Mouse (Mus musculus) forebrain, embryonic 14.5 days (tissue): Measurements from ENCODE around the gene Gm17334. TPM values are rescaled to one million over a fixed set of nuclear protein-coding genes. Genes with fewer than 3 reads are reported as not detected.

ENCODE experiments used
- ATAC-seq: fragments of 200-750 bp; cut with Nextera tagmentation; 2 replicates; pipeline ENCODE4 v1.8.0; 2017; ENCODE audit warnings: mild to moderate bottlenecking, moderate library complexity
- DNase-seq: peaks from one replicate; pipeline ENCODE4 v3.0.0-alpha.2; 2015; ENCODE audit warnings: low spot score
- H3K27ac ChIP-seq: fragments of 300-500 bp; sonication (generic); 2 replicates; pipeline ENCODE4 v1.5.1; 2014; ENCODE audit warnings: low read depth, mild to moderate bottlenecking, control low read depth, low read length, moderate library complexity
- H3K27me3 ChIP-seq: fragments of 300-500 bp; sonication (generic); replicated peaks from 2 replicates; pipeline ENCODE4 v1.6.1; 2014; ENCODE audit warnings: low read length, control low read depth, mixed read lengths; ENCODE audit not compliant: control insufficient read depth, insufficient read depth
- H3K36me3 ChIP-seq: fragments of 300-500 bp; sonication (generic); 2 replicates; pipeline ENCODE4 v1.6.1; 2014; ENCODE audit warnings: low read length, control low read depth; ENCODE audit not compliant: control insufficient read depth, insufficient read depth
- H3K4me1 ChIP-seq: fragments of 300-500 bp; sonication (generic); 2 replicates; pipeline ENCODE4 v1.6.1; 2014; ENCODE audit warnings: antibody characterized with exemption, low read length, control low read depth; ENCODE audit not compliant: control insufficient read depth, insufficient read depth
- H3K4me2 ChIP-seq: fragments of 300-500 bp; sonication (generic); 2 replicates; pipeline ENCODE4 v1.6.1; 2014; ENCODE audit warnings: mild to moderate bottlenecking, control low read depth, low read length
- H3K4me3 ChIP-seq: fragments of 300-500 bp; sonication (generic); 2 replicates; pipeline ENCODE4 v1.5.1; 2014; ENCODE audit warnings: low read depth, low read length, control low read depth
- H3K9ac ChIP-seq: fragments of 300-500 bp; sonication (generic); 2 replicates; pipeline ENCODE4 v1.6.1; 2014; ENCODE audit warnings: mild to moderate bottlenecking, low read length, control low read depth, moderate library complexity
- H3K9me3 ChIP-seq: fragments of 300-500 bp; sonication (generic); replicated peaks from 2 replicates; pipeline ENCODE4 v1.6.1; 2016; ENCODE audit warnings: low read length, control low read depth, mixed read lengths; ENCODE audit not compliant: control insufficient read depth
- WGBS: fragments of 180-500 bp; shearing (Covaris S2); extraction: QIAGEN DNeasy Blood & Tissue Kit; methylation state at CpG from one replicate; pipeline ENCODE4 v1.1.7; 2014; 5-methylcytosine and 5-hydroxymethylcytosine counted together
- polyA plus RNA-seq: library from polyadenylated mRNA; unstranded; fragments of >200 nt; fragmentation: Nextera tagmentation; extraction: Ambion mirVana; gene quantifications from 2 replicates; pipeline ENCODE4 v1.2.1, GENCODE M21; 2014

Gm17334 gene
- polyA plus RNA-seq, 1 experiment from 2014 or later = not detected

- H3K4me2 ChIP-seq = no peak overlapping the region
- no peaks in the 10 kb centered on the region for H3K36me3 ChIP-seq
- H3K9me3 ChIP-seq = no peaks in the 10 kb centered on the region
- H3K4me1 ChIP-seq = no peaks in the 10 kb centered on the region
- no peak overlapping the region for H3K9ac ChIP-seq
- no peaks in the 10 kb centered on the region for H3K27me3 ChIP-seq
- no peak overlapping the region for H3K4me3 ChIP-seq
- no peak for ATAC-seq
- DNase-seq = no peak
- no peak overlapping the region for H3K27ac ChIP-seq
- WGBS = 96% methylated on average over 5 of the region's 5 CpGs
Observed at GRCm38 (mm10) chr11:53800975-53801374, 28.0 kb upstream of the Gm17334 start.

- WGBS = 64% methylated on average over 4 of the region's 4 CpGs
- Histone ChIP-seq H3K9ac (no peak overlapping the region), H3K27me3 (no peaks in the 10 kb centered on the region), H3K4me3 (no peak overlapping the region), H3K9me3 (no peaks in the 10 kb centered on the region), H3K4me1 (no peaks in the 10 kb centered on the region), H3K4me2 (no peak overlapping the region), H3K36me3 (no peaks in the 10 kb centered on the region), H3K27ac (no peak overlapping the region)
- DNase-seq (no peak), ATAC-seq (no peak)
Observed at GRCm38 (mm10) chr11:53800036-53800435, 27.0 kb upstream of the Gm17334 start.

GRCm38 (mm10) chr11:53798041-53798711 lies 25.2 kb upstream of the Gm17334 start:
- no peaks in the 10 kb centered on the region for H3K36me3 ChIP-seq
- DNase-seq = no peak
- H3K27me3 ChIP-seq = no peaks in the 10 kb centered on the region
- H3K9me3 ChIP-seq = no peaks in the 10 kb centered on the region
- 92% methylated on average over 10 of the region's 10 CpGs for WGBS
- no peak overlapping the region for H3K4me2 ChIP-seq
- H3K27ac ChIP-seq = no peak overlapping the region
- H3K9ac ChIP-seq = no peak overlapping the region
- no peaks in the 10 kb centered on the region for H3K4me1 ChIP-seq
- no peak for ATAC-seq
- H3K4me3 ChIP-seq = no peak overlapping the region

- H3K27ac ChIP-seq = no peak overlapping the region
- no peaks in the 10 kb centered on the region for H3K9me3 ChIP-seq
- H3K27me3 ChIP-seq = no peaks in the 10 kb centered on the region
- ATAC-seq (no peak), DNase-seq (no peak)
- no peaks in the 10 kb centered on the region for H3K4me1 ChIP-seq
- H3K4me3 ChIP-seq = no peak overlapping the region
- H3K4me2 ChIP-seq = no peak overlapping the region
- 57% methylated on average over 6 of the region's 6 CpGs for WGBS
- no peak overlapping the region for H3K9ac ChIP-seq
- no peaks in the 10 kb centered on the region for H3K36me3 ChIP-seq
Observed at GRCm38 (mm10) chr11:53797386-53797920, 24.5 kb upstream of the Gm17334 start.

DNA sequence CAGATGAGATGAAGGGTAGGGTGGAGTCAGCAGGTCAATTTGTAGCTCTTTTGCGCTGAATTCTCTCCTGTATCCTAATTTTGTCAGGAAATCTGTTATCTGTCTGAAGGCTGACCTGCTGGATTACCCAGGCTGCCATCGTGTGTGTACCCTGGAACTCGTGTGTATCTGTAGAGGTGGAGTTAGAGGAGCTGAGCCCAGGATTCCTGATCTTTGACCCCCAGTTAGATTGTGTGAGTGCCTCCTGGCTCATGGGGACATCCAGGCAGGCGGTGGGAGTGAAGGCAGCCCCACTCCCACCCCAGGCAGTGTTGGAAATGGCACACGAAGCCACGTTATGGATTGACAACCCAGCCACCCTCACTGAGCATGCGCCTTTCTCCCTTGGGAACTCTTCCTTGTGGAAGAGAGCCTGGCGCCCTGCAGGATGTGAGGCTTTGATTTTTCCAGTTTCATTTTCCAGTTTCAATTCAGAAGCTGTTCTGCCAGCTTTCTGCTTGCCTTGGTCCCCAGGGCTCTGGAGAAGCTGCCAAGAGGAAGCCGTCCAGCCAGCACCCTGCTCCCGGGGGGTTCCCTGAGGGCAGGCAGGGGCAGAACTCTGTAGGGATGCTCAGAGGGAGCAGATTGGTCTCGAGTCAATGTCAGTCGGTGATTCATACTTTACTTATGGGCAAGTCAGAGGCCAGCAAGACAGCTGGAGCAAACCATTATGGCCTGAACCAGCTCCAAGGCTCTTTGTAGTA lies 23.6 kb upstream of the Gm17334 start:
- Histone ChIP-seq H3K27me3 (no peaks in the 10 kb centered on the region), H3K27ac (no peak overlapping the region), H3K4me1 (no peaks in the 10 kb centered on the region), H3K9me3 (no peaks in the 10 kb centered on the region), H3K4me2 (no peak overlapping the region), H3K4me3 (no peak overlapping the region), H3K9ac (no peak overlapping the region), H3K36me3 (no peaks in the 10 kb centered on the region)
- peak; percentile 27 for DNase-seq
- 78% methylated on average over 12 of the region's 12 CpGs for WGBS
- ATAC-seq = no peak

- ATAC-seq = no peak
- no peak for DNase-seq
- Histone ChIP-seq H3K27ac (no peak overlapping the region), H3K4me1 (no peaks in the 10 kb centered on the region), H3K4me3 (no peak overlapping the region), H3K4me2 (no peak overlapping the region), H3K9me3 (no peaks in the 10 kb centered on the region), H3K9ac (no peak overlapping the region), H3K27me3 (no peaks in the 10 kb centered on the region), H3K36me3 (no peaks in the 10 kb centered on the region)
- 80% methylated on average over 8 of the region's 8 CpGs for WGBS
Observed at GRCm38 (mm10) chr11:53795813-53796212, 22.8 kb upstream of the Gm17334 start.

DNA sequence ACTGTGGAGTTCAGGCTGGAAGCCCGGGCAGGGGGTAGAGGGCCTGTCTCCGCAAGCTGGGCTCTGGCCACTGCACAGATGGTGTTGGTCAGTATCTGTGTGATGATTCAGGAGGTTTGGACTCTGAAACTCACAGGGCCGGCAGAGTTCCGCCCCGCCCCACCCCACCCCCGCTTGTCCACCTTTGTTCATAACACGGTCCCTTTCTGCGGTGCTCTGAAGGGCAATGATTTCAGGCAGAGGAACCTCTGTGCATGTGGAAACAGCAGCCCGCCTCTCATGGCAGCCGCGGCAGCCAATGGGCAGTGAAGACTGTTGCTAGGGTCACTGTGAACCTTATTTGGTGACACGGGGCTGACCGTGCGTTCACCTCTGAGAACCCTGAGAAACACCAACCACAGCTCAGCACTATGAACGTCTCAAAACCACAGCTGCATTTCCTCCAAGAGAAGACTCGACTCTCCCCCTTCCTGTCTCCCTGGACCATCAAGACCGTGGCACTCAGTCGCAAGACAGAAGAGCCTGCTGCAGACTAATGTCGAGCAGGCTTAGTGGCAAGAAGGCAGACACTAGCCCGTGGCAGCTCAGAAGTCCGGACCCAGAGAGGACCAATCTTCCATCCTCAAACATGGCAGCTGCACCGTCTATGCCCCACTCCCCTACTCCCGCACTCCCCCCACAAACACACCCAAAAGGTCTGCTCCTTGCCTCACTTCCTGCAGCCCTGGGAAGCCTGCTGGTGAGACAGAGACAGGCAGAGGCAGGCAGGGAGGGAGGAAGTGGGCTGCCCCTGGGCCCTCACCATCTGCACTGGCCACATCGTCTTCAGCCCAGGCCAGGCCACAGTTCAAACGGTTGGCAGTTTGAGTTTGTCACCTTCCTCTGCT lies 21.9 kb upstream of the Gm17334 start:
- no peak overlapping the region for H3K4me3 ChIP-seq
- ATAC-seq = no peak
- no peaks in the 10 kb centered on the region for H3K36me3 ChIP-seq
- no peak overlapping the region for H3K9ac ChIP-seq
- H3K4me2 ChIP-seq = no peak overlapping the region
- no peaks in the 10 kb centered on the region for H3K4me1 ChIP-seq
- H3K27me3 ChIP-seq = no peaks in the 10 kb centered on the region
- no peaks in the 10 kb centered on the region for H3K9me3 ChIP-seq
- 78% methylated on average over 25 of the region's 25 CpGs for WGBS
- DNase-seq = no peak
- no peak overlapping the region for H3K27ac ChIP-seq

DNA sequence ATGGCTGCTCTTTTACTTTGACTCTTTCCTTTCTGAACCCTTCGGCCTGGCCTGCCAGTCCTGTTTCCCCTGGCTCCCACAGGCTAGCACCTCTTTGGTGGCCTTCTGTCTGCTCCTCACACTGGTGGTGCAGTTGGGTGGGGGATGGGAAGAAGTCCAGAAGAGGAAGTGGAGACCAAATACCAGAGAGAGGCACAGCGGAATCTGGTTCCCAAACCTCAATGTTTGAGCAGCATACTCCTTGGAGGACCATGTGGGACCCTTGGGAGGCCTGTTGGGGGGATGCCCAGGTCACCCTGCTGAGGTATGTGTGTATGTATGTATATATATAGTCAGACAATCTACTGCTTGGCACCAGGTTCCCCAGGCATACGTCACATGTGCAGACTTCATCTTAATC lies 21.0 kb upstream of the Gm17334 start:
- Histone ChIP-seq H3K4me1 (no peaks in the 10 kb centered on the region), H3K27me3 (no peaks in the 10 kb centered on the region), H3K36me3 (no peaks in the 10 kb centered on the region), H3K4me2 (no peak overlapping the region), H3K9ac (no peak overlapping the region), H3K4me3 (no peak overlapping the region), H3K9me3 (no peaks in the 10 kb centered on the region), H3K27ac (no peak overlapping the region)
- 92% methylated on average over 3 of the region's 3 CpGs for WGBS
- ATAC-seq = no peak
- no peak for DNase-seq
